8 mouse cellular contexts compared by ENCODE assay signal in the genomic region with DNA sequence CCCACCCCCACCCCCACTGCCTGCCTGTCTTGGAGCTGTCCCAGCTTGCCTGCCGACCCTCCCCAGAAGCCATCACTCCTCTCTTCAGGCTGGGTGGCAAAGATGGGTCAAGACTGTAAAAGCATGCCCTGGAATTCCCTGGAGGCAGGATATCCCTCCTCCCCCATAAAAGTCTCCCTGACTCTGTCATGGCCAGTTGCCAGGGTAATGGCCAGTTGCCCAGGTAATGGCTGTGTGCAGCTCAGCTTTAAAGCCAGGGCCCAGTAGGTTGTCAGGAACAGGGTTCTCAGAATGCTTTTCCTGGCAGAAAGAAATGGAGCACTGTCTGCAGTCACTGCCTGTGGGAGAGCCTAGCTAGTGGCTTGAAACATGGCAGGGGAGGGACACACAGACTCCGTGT.
DNase-seq lines count a peak whose midpoint lies in the region; ATAC-seq lines count a peak whose summit lies in the region.

No protein-coding gene starts in this region.

- no peak overlapping the region for H3K9ac ChIP-seq in hindbrain, embryonic 13.5 days
- H3K9ac ChIP-seq in hindbrain, embryonic 12.5 days, result no peak overlapping the region
- no peak overlapping the region; the same call in 1 of the 2 replicates for H3K9ac ChIP-seq in embryonic facial prominence, embryonic 13.5 days
- no peak overlapping the region for H3K9ac ChIP-seq in intestine, embryonic 16.5 days (ENCODE audit: low read depth, low read length)

- peak; percentile 30 for DNase-seq in right cerebral cortex, postnatal 25 days
- DNase-seq in right cerebral cortex, postnatal 36 days (ENCODE audit: low spot score in 2 of 2), result no peak
- peak; percentile 87 to 91 for DNase-seq in kidney, postnatal 36 days

- H3K4me3 ChIP-seq in hindbrain, embryonic 13.5 days, result no peak overlapping the region
- H3K4me3 ChIP-seq in hindbrain, embryonic 12.5 days, result no peak overlapping the region
- H3K4me3 ChIP-seq in embryonic facial prominence, embryonic 13.5 days, result no peak overlapping the region
- H3K4me3 ChIP-seq in intestine, embryonic 16.5 days (ENCODE audit: low read length), result no peak overlapping the region

- WGBS in hindbrain, embryonic 13.5 days, result 41% methylated on average over 2 of the region's 2 CpGs
- 57% methylated on average over 2 of the region's 2 CpGs for WGBS in hindbrain, embryonic 12.5 days
- WGBS in embryonic facial prominence, embryonic 13.5 days, result 25% methylated on average over 2 of the region's 2 CpGs
- 46% methylated on average over 2 of the region's 2 CpGs for WGBS in intestine, embryonic 16.5 days

- peaks cover 17% of the 10 kb centered on the region for H3K27me3 ChIP-seq in hindbrain, embryonic 13.5 days
- peaks cover 13% of the 10 kb centered on the region for H3K27me3 ChIP-seq in hindbrain, embryonic 12.5 days
- 0 out of 2 replicates have a peak, but pooled peaks cover 2% of the 10 kb centered on the region for H3K27me3 ChIP-seq in embryonic facial prominence, embryonic 13.5 days
- H3K27me3 ChIP-seq in intestine, embryonic 16.5 days (replicated peaks; ENCODE audit: control insufficient read depth, insufficient read depth, low read length), result no peaks in the 10 kb centered on the region

- no peak overlapping the region for H3K27ac ChIP-seq in hindbrain, embryonic 13.5 days
- H3K27ac ChIP-seq in hindbrain, embryonic 12.5 days, result no peak overlapping the region
- peak overlapping the region; percentile 41 for H3K27ac ChIP-seq in embryonic facial prominence, embryonic 13.5 days
- H3K27ac ChIP-seq in intestine, embryonic 16.5 days (ENCODE audit: low read length), result no peak overlapping the region

- no peaks in the 10 kb centered on the region for H3K36me3 ChIP-seq in hindbrain, embryonic 13.5 days
- no peaks in the 10 kb centered on the region for H3K36me3 ChIP-seq in hindbrain, embryonic 12.5 days
- H3K36me3 ChIP-seq in embryonic facial prominence, embryonic 13.5 days, result no peaks in the 10 kb centered on the region
- no peaks in the 10 kb centered on the region for H3K36me3 ChIP-seq in intestine, embryonic 16.5 days (ENCODE audit: control insufficient read depth, insufficient read depth, low read length)

- no peaks in the 10 kb centered on the region for H3K9me3 ChIP-seq in hindbrain, embryonic 13.5 days
- no peaks in the 10 kb centered on the region for H3K9me3 ChIP-seq in hindbrain, embryonic 12.5 days (replicated peaks)
- H3K9me3 ChIP-seq in embryonic facial prominence, embryonic 13.5 days, result no peaks in the 10 kb centered on the region
- no peaks in the 10 kb centered on the region for H3K9me3 ChIP-seq in intestine, embryonic 16.5 days (ENCODE audit: control insufficient read depth, low read length)

- no peak overlapping the region for H3K4me2 ChIP-seq in hindbrain, embryonic 13.5 days
- H3K4me2 ChIP-seq in hindbrain, embryonic 12.5 days (replicated peaks), result no peak overlapping the region
- no peak overlapping the region for H3K4me2 ChIP-seq in embryonic facial prominence, embryonic 13.5 days
- H3K4me2 ChIP-seq in intestine, embryonic 16.5 days (ENCODE audit: low read depth, low read length), result no peak overlapping the region

- peaks cover 10% of the 10 kb centered on the region; the same call in 1 of the 2 replicates for H3K4me1 ChIP-seq in hindbrain, embryonic 13.5 days (replicated peaks)
- 0 out of 2 replicates have a peak, but pooled peaks cover 2% of the 10 kb centered on the region for H3K4me1 ChIP-seq in hindbrain, embryonic 12.5 days
- peaks cover 41% of the 10 kb centered on the region for H3K4me1 ChIP-seq in embryonic facial prominence, embryonic 13.5 days
- 0 out of 2 replicates have a peak, but pooled peaks cover 3% of the 10 kb centered on the region for H3K4me1 ChIP-seq in intestine, embryonic 16.5 days (ENCODE audit: control insufficient read depth, insufficient read depth, low read length)

- ATAC-seq in hindbrain, embryonic 13.5 days (ENCODE audit: low FRiP score), result 0 out of 2 replicates have a peak, but pooled peaks have one; percentile 53
- ATAC-seq in hindbrain, embryonic 12.5 days (ENCODE audit: low FRiP score), result no peak
- 0 out of 2 replicates have a peak, but pooled peaks have one; percentile 15 for ATAC-seq in embryonic facial prominence, embryonic 13.5 days (ENCODE audit: insufficient number of reproducible peaks, insufficient read depth, low FRiP score, low TSS enrichment, low read depth)
- no peak for ATAC-seq in CD4-positive, CD25-positive, alpha-beta regulatory T cell, adult 4 months
- ATAC-seq in intestine, embryonic 16.5 days, result no peak

Comparison
In these comparisons a context has a peak if more than half of its experiments do, and no peak if none do; other contexts are left out.
1. ATAC-seq: peak in hindbrain, embryonic 13.5 days (single experiment) and embryonic facial prominence, embryonic 13.5 days (single experiment); none in hindbrain, embryonic 12.5 days (single experiment), CD4-positive, CD25-positive, alpha-beta regulatory T cell, adult 4 months (single experiment) and intestine, embryonic 16.5 days (single experiment).
2. DNase-seq: peak in right cerebral cortex, postnatal 25 days (single experiment) and kidney, postnatal 36 days (2 of 2); none in right cerebral cortex, postnatal 36 days (0 of 2).